Mouse (Mus musculus) frontal cortex, postnatal 25 days (tissue): Measurements from ENCODE around the gene Hcn1.
"Not testable (repeated sequence)": the region's sequence is repeated elsewhere in the genome, so short reads cannot be mapped to it uniquely, and the experiment has no call there.

Experiments used
- DNase-seq, 2 experiments: peaks; one replicate each; pipeline ENCODE4 v3.0.0; 2022; ENCODE audit warnings: low spot score in 2 of 2

The Hcn1 gene

GRCm38 (mm10) chr13:117858416-117858815 lies 256.3 kb downstream of the Hcn1 start:
- no peak for DNase-seq

- no peak for DNase-seq
These were observed 275.7 kb downstream of the Hcn1 start for GRCm38 (mm10) chr13:117877787-117878186.

- DNase-seq = no peak
These were observed 278.5 kb downstream of the Hcn1 start for GRCm38 (mm10) chr13:117880471-117881225.

GRCm38 (mm10) chr13:117892076-117892475 lies 290.0 kb downstream of the Hcn1 start:
- no peak for DNase-seq

- DNase-seq = no peak
These were observed 295.9 kb downstream of the Hcn1 start for GRCm38 (mm10) chr13:117898052-117898451.

GRCm38 (mm10) chr13:117907801-117908200 lies 305.7 kb downstream of the Hcn1 start:
- DNase-seq = no peak

- DNase-seq = no peak
These were observed 327.6 kb downstream of the Hcn1 start for GRCm38 (mm10) chr13:117929734-117930133.

- no peak for DNase-seq
These were observed 329.6 kb downstream of the Hcn1 start for GRCm38 (mm10) chr13:117931746-117932145.

- no peak for DNase-seq
These were observed 336.6 kb downstream of the Hcn1 start for GRCm38 (mm10) chr13:117938761-117939160.

GRCm38 (mm10) chr13:117940536-117941280 lies 338.6 kb downstream of the Hcn1 start:
- no peak for DNase-seq

GRCm38 (mm10) chr13:117946843-117947242 lies 344.7 kb downstream of the Hcn1 start:
- no peak for DNase-seq

GRCm38 (mm10) chr13:117947704-117948376 lies 345.7 kb downstream of the Hcn1 start:
- no peak for DNase-seq

GRCm38 (mm10) chr13:117958496-117959421 lies 356.6 kb downstream of the Hcn1 start:
- DNase-seq = no peak

GRCm38 (mm10) chr13:117964620-117965019 lies 362.5 kb downstream of the Hcn1 start:
- no peak for DNase-seq

- no peak for DNase-seq
These were observed 373.3 kb downstream of the Hcn1 start for GRCm38 (mm10) chr13:117975382-117975781.

GRCm38 (mm10) chr13:117975823-117976222 lies 373.7 kb downstream of the Hcn1 start:
- DNase-seq = no peak

- DNase-seq = no peak
These were observed 382.2 kb downstream of the Hcn1 start for GRCm38 (mm10) chr13:117984339-117984738.

GRCm38 (mm10) chr13:117999767-118000488 lies 397.8 kb downstream of the Hcn1 start:
- DNase-seq = no peak

- no peak for DNase-seq
These were observed 398.4 kb downstream of the Hcn1 start for GRCm38 (mm10) chr13:118000538-118000937.

GRCm38 (mm10) chr13:118021176-118021575 lies 419.1 kb downstream of the Hcn1 start:
- no peak for DNase-seq

GRCm38 (mm10) chr13:118022891-118023290 lies 420.8 kb downstream of the Hcn1 start:
- not testable (repeated sequence) for DNase-seq
